Mouse (Mus musculus) erythroblast, adult 5-6 weeks (primary cell): ENCODE results near the gene Arl13a. TPM values are rescaled to one million over a fixed set of nuclear protein-coding genes. Genes with fewer than 3 reads are reported as not detected.

ENCODE experiments used
- total RNA-seq, 2 experiments: library from RNA; stranded (forward) in 1 of 2; stranded (reverse) in 1 of 2; fragments of 150-400 nt in 1 of 2; fragments of 200-764, 138-1000 nt in 1 of 2; gene quantifications; 2 replicates each; pipeline versions ENCODE4 v1.2.3 to v1.2.4; 2015 to 2017; ENCODE audit warnings: low replicate concordance in 2 of 2

Arl13a gene
- total RNA-seq, 2 experiments from 2014 or later: not detected

Other genes with a start within 250 kb of the Arl13a start
- 3.5 TPM in 1 of 2 replicates, not detected in the other for gene Sytl4, start 205.7 kb upstream of the Arl13a start, total RNA-seq (2015; ENCODE audit: low replicate concordance)
- 3.5 TPM in 1 of 2 replicates, not detected in the other for gene Sytl4, start 205.7 kb upstream of the Arl13a start, total RNA-seq (2017; ENCODE audit: low replicate concordance)
- gene Cstf2, start 128.3 kb upstream of the Arl13a start, total RNA-seq (2015; ENCODE audit: low replicate concordance): 16.3 and 23.0 TPM in 2 replicates
- 20.9 and 24.5 TPM in 2 replicates for gene Cstf2, start 128.3 kb upstream of the Arl13a start, total RNA-seq (2017; ENCODE audit: low replicate concordance)
- gene Xkrx, start 25.4 kb upstream of the Arl13a start, total RNA-seq (2015; ENCODE audit: low replicate concordance): 1.7 TPM in 1 of 2 replicates, not detected in the other
- gene Xkrx, start 25.4 kb upstream of the Arl13a start, total RNA-seq (2017; ENCODE audit: low replicate concordance): not detected in 2 replicates
- gene Nox1, start 34.5 kb downstream of the Arl13a start, total RNA-seq (2015; ENCODE audit: low replicate concordance): not detected in 2 replicates
- 0.28 TPM in 1 of 2 replicates, not detected in the other for gene Nox1, start 34.5 kb downstream of the Arl13a start, total RNA-seq (2017; ENCODE audit: low replicate concordance)
- gene Trmt2b, start 89.5 kb downstream of the Arl13a start, total RNA-seq (2015; ENCODE audit: low replicate concordance): 8.6 and 16.9 TPM in 2 replicates
- gene Trmt2b, start 89.5 kb downstream of the Arl13a start, total RNA-seq (2017; ENCODE audit: low replicate concordance): 6.6 and 8.2 TPM in 2 replicates
- not detected in 2 replicates for gene Tmem35a, start 107.7 kb downstream of the Arl13a start, total RNA-seq (2015; ENCODE audit: low replicate concordance)
- not detected in 2 replicates for gene Tmem35a, start 107.7 kb downstream of the Arl13a start, total RNA-seq (2017; ENCODE audit: low replicate concordance)
- 15.6 and 15.9 TPM in 2 replicates for gene Cenpi, start 120.6 kb downstream of the Arl13a start, total RNA-seq (2015; ENCODE audit: low replicate concordance)
- 12.8 and 15.8 TPM in 2 replicates for gene Cenpi, start 120.6 kb downstream of the Arl13a start, total RNA-seq (2017; ENCODE audit: low replicate concordance)
- gene Drp2, start 217.1 kb downstream of the Arl13a start, total RNA-seq (2015; ENCODE audit: low replicate concordance): 0.21 TPM in 1 of 2 replicates, not detected in the other
- gene Drp2, start 217.1 kb downstream of the Arl13a start, total RNA-seq (2017; ENCODE audit: low replicate concordance): 0.60 and 0.98 TPM in 2 replicates